Mouse (Mus musculus) midbrain, embryonic 14.5 days (tissue): ENCODE data around the gene Cux2. TPM values are rescaled to one million over a fixed set of nuclear protein-coding genes. Genes with fewer than 3 reads are reported as not detected.
A peak's percentile ranks its signal among the peaks of the same experiment; 100 is the strongest.

Experiments
- ATAC-seq: fragments of 200-750 bp; cut with Nextera tagmentation; 2 replicates; pipeline ENCODE4 v1.8.0; 2017; ENCODE audit warnings: moderate number of reproducible peaks, moderate library complexity; ENCODE audit not compliant: low FRiP score, low TSS enrichment
- DNase-seq: peaks from one replicate; pipeline ENCODE4 v3.0.0-alpha.2; 2015
- H3K27ac ChIP-seq: fragments of 300-500 bp; sonication (generic); replicated peaks from 2 replicates; pipeline ENCODE4 v1.5.1; 2014; ENCODE audit warnings: mild to moderate bottlenecking, low read depth, low read length, moderate library complexity
- H3K27me3 ChIP-seq: fragments of 300-500 bp; sonication (generic); 2 replicates; pipeline ENCODE4 v1.6.1; 2014; ENCODE audit warnings: low read length, control low read depth, mixed read lengths; ENCODE audit not compliant: control insufficient read depth, insufficient read depth
- H3K36me3 ChIP-seq: fragments of 300-500 bp; sonication (generic); 2 replicates; pipeline ENCODE4 v1.6.1; 2014; ENCODE audit warnings: low read length, control low read depth; ENCODE audit not compliant: control insufficient read depth, insufficient read depth
- H3K4me1 ChIP-seq: fragments of 300-500 bp; sonication (generic); 2 replicates; pipeline ENCODE4 v1.6.1; 2014; ENCODE audit warnings: mild to moderate bottlenecking, antibody characterized with exemption, low read length, control low read depth; ENCODE audit not compliant: control insufficient read depth, insufficient read depth
- H3K4me2 ChIP-seq: fragments of 300-500 bp; sonication (generic); 2 replicates; pipeline ENCODE4 v1.6.1; 2014; ENCODE audit warnings: mild to moderate bottlenecking, low read length, moderate library complexity
- H3K4me3 ChIP-seq: fragments of 300-500 bp; sonication (generic); replicated peaks from 2 replicates; pipeline ENCODE4 v1.5.1; 2014; ENCODE audit warnings: low read depth, low read length
- H3K9ac ChIP-seq: fragments of 300-500 bp; sonication (generic); replicated peaks from 2 replicates; pipeline ENCODE4 v1.6.1; 2014; ENCODE audit warnings: mild to moderate bottlenecking, low read length, moderate library complexity
- H3K9me3 ChIP-seq: fragments of 300-500 bp; sonication (generic); 2 replicates; pipeline ENCODE4 v1.6.1; 2016; ENCODE audit warnings: low read length, control low read depth, mixed read lengths; ENCODE audit not compliant: control insufficient read depth
- WGBS: fragments of 180-500 bp; shearing (Covaris S2); extraction: QIAGEN DNeasy Blood & Tissue Kit; methylation state at CpG from one replicate; pipeline ENCODE4 v1.1.7; 2014; 5-methylcytosine and 5-hydroxymethylcytosine counted together
- polyA plus RNA-seq: library from polyadenylated mRNA; unstranded; fragments of >200 nt; fragmentation: Nextera tagmentation; extraction: Ambion mirVana; gene quantifications from 2 replicates; pipeline ENCODE4 v1.2.1, GENCODE M21; 2014

The Cux2 gene
- polyA plus RNA-seq, 1 experiment from 2014 or later, result 28.8 TPM

DNA sequence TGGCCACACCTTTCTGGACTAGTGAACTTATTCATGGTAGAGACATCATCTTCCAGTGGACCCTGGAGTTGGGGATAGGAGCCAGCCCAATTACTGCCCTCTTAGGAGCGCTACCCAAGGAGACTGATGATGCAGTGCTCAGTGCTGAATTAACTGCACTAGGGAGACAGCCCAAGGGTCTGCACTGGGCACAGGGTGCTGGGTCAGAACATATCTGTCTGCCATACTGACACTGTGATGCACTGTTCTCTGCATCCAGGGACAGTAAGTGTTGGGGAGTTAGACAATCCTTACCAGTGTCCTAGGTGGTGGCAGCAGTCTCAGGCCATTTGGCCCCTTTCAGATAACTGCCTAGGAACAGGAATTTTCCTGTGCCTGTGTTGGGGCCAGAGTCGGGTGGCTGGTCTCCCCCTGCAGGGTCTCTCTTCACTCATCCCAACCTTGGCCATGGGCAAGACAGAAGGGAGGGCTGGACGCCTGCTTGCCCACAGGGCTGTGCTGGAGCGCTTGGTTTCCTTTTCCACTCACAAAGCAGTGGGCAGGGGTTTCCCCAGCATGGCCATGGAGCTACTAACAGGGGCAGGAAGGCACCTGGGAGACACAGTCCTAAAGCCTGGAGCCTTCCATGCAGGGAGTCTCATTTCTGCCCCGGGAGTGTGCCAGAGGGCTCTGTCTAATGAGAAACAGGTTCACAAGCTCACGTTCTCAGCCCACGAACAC is 227.0 kb downstream of the Cux2 start:
- WGBS, result 80% methylated on average over 7 of the region's 7 CpGs
- Histone ChIP-seq H3K4me3 (no peak overlapping the region), H3K4me1 (no peaks in the 10 kb centered on the region), H3K4me2 (no peak overlapping the region), H3K36me3 (peaks cover 40% of the 10 kb centered on the region), H3K9me3 (no peaks in the 10 kb centered on the region), H3K9ac (no peak overlapping the region), H3K27me3 (0 out of 2 replicates have a peak, but pooled peaks cover 3% of the 10 kb centered on the region), H3K27ac (0 out of 2 replicates have a peak overlapping the region, but pooled peaks have one; percentile 37)
- DNase-seq (no peak), ATAC-seq (no peak)

DNA sequence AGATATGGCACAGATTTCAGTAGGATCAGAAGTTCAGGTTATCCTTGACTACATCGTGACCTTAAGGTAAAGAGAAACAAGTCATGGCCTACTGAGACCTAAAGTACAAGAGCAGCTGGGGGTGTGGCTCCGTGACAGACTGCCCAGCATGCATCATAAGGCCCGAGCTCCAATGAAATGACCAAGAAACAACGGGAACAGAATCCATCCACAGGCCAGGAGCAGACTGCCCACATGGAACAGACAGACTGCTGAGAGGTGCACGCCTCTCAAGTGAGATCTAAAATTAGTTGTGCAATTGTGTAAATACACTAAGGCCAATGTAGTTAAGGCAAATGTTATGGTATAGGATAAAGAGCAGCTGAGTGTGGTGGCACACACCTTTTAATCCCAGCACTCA is 228.3 kb downstream of the Cux2 start:
- Histone ChIP-seq H3K36me3 (peaks cover 54% of the 10 kb centered on the region), H3K9me3 (no peaks in the 10 kb centered on the region), H3K27ac (no peak overlapping the region), H3K4me3 (no peak overlapping the region), H3K27me3 (no peaks in the 10 kb centered on the region), H3K4me1 (no peaks in the 10 kb centered on the region), H3K4me2 (no peak overlapping the region), H3K9ac (no peak overlapping the region)
- ATAC-seq (no peak), DNase-seq (no peak)
- 77% methylated on average over 5 of the region's 5 CpGs for WGBS

DNA sequence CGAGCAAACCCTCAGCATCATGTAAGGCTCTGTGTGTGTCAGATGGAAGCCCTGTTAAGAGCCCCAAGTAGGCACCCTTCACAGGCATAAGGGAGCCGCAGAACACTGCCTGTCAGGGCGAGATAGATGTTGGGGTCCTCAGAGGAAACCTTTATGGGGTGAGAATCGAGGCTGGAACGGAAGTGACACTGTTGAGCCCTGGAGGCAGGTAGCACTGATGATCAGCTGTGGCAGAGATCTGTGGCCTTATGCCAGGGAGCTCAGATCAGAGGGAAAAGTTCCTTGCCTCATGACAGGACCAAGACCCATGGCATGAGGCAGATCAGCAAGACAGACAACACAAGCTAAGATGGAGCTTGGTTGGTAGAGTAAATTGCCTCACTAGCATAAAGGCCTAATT is 228.8 kb downstream of the Cux2 start:
- Histone ChIP-seq H3K9me3 (no peaks in the 10 kb centered on the region), H3K9ac (no peak overlapping the region), H3K4me2 (no peak overlapping the region), H3K36me3 (peaks cover 58% of the 10 kb centered on the region), H3K4me3 (no peak overlapping the region), H3K4me1 (no peaks in the 10 kb centered on the region), H3K27ac (no peak overlapping the region), H3K27me3 (no peaks in the 10 kb centered on the region)
- ATAC-seq, result no peak
- WGBS, result 94% methylated on average over 5 of the region's 5 CpGs
- no peak for DNase-seq

DNA sequence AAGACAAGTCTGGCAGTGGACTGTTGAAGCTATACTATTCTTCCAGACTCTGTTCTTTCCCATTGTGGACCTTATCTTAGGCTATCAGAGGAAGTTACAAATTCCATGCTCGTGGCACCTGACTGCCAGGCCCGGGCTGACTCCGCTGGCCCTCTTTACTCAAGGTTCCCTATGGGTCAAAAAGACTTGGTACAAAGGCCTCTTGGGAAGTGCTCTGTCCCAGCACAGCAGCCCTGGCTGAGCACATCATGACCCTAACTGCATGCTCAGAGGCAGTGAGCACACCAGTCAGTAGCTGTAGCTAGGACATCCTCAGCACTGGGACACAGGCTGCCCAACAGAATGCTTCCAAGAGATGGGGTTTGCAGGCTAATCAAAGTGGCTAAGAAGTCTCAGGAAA is 229.2 kb downstream of the Cux2 start:
- no peak overlapping the region for H3K4me2 ChIP-seq
- H3K4me3 ChIP-seq, result no peak overlapping the region
- no peaks in the 10 kb centered on the region for H3K4me1 ChIP-seq
- peaks cover 62% of the 10 kb centered on the region for H3K36me3 ChIP-seq
- no peaks in the 10 kb centered on the region for H3K27me3 ChIP-seq
- no peak overlapping the region for H3K9ac ChIP-seq
- WGBS, result 93% methylated on average over 3 of the region's 3 CpGs
- DNase-seq, result no peak
- no peaks in the 10 kb centered on the region for H3K9me3 ChIP-seq
- ATAC-seq, result no peak
- no peak overlapping the region for H3K27ac ChIP-seq

DNA sequence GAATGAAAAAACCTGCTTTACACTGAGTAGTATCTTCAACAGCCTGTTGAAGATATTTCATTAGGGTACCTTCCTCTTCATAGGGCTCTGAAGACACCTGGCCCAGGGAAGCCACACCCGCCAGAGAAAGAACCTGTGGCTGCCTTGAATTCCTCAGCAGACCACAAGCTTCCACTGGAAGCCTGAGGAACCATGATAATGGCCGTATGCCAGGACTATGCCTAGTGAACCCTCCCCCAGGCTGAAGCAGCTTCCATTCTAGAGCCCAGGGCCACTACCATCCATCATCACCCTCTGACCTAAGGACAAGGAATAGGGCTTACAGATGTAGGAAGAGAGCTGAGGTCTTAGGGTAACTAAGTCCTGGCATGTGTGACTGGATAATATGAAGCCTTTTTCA is 229.7 kb downstream of the Cux2 start:
- 92% methylated on average over 2 of the region's 2 CpGs for WGBS
- peaks cover 66% of the 10 kb centered on the region for H3K36me3 ChIP-seq

DNA sequence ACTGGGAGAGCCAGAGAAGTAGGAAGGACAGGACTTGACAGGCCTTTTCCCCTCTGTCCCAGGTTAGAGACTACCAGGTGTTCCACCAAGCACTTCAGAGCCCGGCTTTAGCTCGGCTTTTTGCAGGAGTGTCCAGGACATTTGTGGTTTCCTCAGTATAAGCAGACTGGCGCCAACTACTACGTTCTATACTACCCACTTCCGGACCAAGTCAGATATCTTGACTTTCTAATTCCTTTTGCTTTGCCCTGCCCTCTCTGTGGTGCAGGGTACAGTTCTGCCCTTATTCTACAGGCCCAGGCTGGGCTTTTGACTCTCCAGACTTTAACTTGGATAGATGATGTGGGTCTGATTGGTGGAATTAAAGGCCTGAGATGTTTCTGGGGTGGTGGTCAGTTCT is 230.3 kb downstream of the Cux2 start:
- no peaks in the 10 kb centered on the region for H3K9me3 ChIP-seq
- H3K36me3 ChIP-seq, result peaks cover 66% of the 10 kb centered on the region
- H3K4me3 ChIP-seq, result no peak overlapping the region
- ATAC-seq, result no peak
- no peaks in the 10 kb centered on the region for H3K4me1 ChIP-seq
- H3K4me2 ChIP-seq, result no peak overlapping the region
- no peaks in the 10 kb centered on the region for H3K27me3 ChIP-seq
- H3K9ac ChIP-seq, result no peak overlapping the region
- WGBS, result 97% methylated on average over 5 of the region's 5 CpGs
- no peak overlapping the region for H3K27ac ChIP-seq
- no peak for DNase-seq

More for the DNA sequence above, 229.7 kb downstream of the Cux2 start:
- Histone ChIP-seq H3K9ac (no peak overlapping the region), H3K4me3 (no peak overlapping the region), H3K27me3 (no peaks in the 10 kb centered on the region), H3K27ac (no peak overlapping the region), H3K9me3 (no peaks in the 10 kb centered on the region), H3K4me1 (no peaks in the 10 kb centered on the region), H3K4me2 (no peak overlapping the region)
- DNase-seq (no peak), ATAC-seq (no peak)

DNA sequence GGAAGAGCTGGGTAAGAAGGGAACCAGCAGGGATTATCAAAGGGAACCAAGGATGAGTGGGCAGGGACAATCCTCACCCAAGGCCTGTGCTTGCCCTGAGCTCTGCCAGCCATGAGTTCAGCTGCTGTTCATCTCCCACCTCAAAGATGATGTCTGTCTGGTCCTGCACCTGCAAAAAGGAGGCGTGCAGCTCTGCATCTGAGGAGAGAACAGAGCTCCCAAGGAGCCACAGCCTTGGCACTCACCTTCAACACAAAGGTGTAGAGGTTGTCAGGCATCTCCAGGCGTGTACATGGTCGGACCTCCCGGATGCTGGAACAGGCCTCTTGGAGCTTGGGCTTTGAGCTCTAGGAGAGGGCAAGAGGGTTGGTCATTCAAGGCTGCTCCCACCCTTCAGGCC is 231.0 kb downstream of the Cux2 start:
- DNase-seq, result no peak
- ATAC-seq, result no peak
- peaks cover 73% of the 10 kb centered on the region for H3K36me3 ChIP-seq
- H3K4me2 ChIP-seq, result no peak overlapping the region
- H3K9me3 ChIP-seq, result no peaks in the 10 kb centered on the region
- no peaks in the 10 kb centered on the region for H3K27me3 ChIP-seq
- no peak overlapping the region for H3K27ac ChIP-seq
- H3K9ac ChIP-seq, result no peak overlapping the region
- H3K4me1 ChIP-seq, result no peaks in the 10 kb centered on the region
- WGBS, result 88% methylated on average over 4 of the region's 4 CpGs
- no peak overlapping the region for H3K4me3 ChIP-seq

DNA sequence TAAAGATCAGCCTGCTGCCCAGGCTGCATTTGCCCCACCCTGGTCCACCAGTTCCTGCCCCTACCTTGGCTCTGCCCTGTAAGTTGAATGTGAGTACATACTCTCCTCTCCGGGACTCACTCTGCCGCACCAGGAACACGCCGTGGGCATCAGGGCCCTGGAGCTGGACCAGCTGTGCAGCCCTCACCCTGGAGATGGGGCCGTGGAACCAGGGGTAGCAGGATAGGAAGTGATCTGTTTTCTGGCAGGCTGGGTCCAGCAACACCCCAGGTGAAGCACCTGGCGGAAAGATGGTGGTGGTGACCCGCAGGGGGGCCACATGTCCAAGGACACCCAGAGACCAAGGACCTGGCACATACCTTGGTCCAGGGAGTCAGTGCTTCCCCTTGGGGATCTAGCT is 231.5 kb downstream of the Cux2 start:
- Histone ChIP-seq H3K4me2 (no peak overlapping the region), H3K4me1 (no peaks in the 10 kb centered on the region), H3K36me3 (peaks cover 77% of the 10 kb centered on the region), H3K9ac (no peak overlapping the region), H3K27me3 (no peaks in the 10 kb centered on the region), H3K4me3 (no peak overlapping the region), H3K9me3 (no peaks in the 10 kb centered on the region), H3K27ac (no peak overlapping the region)
- DNase-seq (no peak), ATAC-seq (no peak)
- 97% methylated on average over 7 of the region's 7 CpGs for WGBS

DNA sequence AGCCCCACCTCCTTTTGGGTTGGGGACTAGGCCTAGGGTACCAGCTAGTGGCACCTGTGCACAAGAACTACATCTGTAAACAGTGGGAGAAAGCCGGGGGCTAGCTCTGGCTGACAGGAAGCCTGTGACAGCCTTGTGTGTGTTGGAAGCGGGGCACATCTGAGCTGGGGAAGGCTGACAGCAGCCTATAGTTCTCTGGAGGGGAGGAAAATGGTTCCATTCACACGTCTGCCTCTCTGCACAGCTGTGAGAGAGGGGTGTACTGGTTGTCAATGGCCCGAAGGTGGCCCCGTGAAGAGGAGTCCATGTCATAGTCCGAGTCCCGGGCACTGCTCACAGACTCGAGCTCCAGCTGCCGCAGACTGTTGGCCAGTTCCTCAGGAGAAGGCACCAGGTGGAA is 232.4 kb downstream of the Cux2 start:
- Histone ChIP-seq H3K4me3 (no peak overlapping the region), H3K27me3 (no peaks in the 10 kb centered on the region), H3K4me2 (no peak overlapping the region), H3K9me3 (no peaks in the 10 kb centered on the region), H3K27ac (no peak overlapping the region), H3K9ac (no peak overlapping the region), H3K4me1 (no peaks in the 10 kb centered on the region), H3K36me3 (peaks cover 86% of the 10 kb centered on the region)
- DNase-seq, result no peak
- ATAC-seq, result no peak
- 86% methylated on average over 9 of the region's 9 CpGs for WGBS
